Mouse (Mus musculus): ENCODE results near the gene Dbp. TPM values are rescaled to one million over a fixed set of nuclear protein-coding genes. Genes with fewer than 3 reads are reported as not detected.

Dbp gene
- total RNA-seq, 1 experiment = 10.0 TPM

GRCm38 (mm10) chr7:45746518-45746917 lies 41.6 kb downstream of the Dbp start:
- DNase-seq (ENCODE audit: low read depth, low spot score) = no peak
- TF ChIP-seq ZNF384 (IDR thresholded peaks at IDR 0.05; ENCODE audit: low read depth, low read length) (no peak), ZC3H11A (IDR thresholded peaks at IDR 0.05; ENCODE audit: borderline replicate concordance, low read depth, low read length) (no peak), HCFC1 (IDR thresholded peaks at IDR 0.05; ENCODE audit: borderline replicate concordance, insufficient read depth, low read length) (no peak), CHD2 (IDR thresholded peaks at IDR 0.05; ENCODE audit: low read depth, low read length) (no peak), MAFK (IDR thresholded peaks at IDR 0.05; ENCODE audit: insufficient read depth, low read depth, low read length) (no peak)
- in situ Hi-C loops (cut with MboI; ENCODE audit: low sequenced_read_pairs in 2 of 2, unreplicated experiment in 2 of 2) = loop anchor here (10.0 to 25.0 kb wide), 2 partner anchors 178 to 191 kb away; partner anchors contain the start of genes Ccdc114 (in 1 of the 2) and Emp3 (in 1 of the 2)

GRCm38 (mm10) chr7:45747450-45747849 lies 42.6 kb downstream of the Dbp start:
- TF ChIP-seq HCFC1 (IDR thresholded peaks at IDR 0.05; ENCODE audit: borderline replicate concordance, insufficient read depth, low read length) = no peak
- no peak for TF ChIP-seq ZNF384 (IDR thresholded peaks at IDR 0.05; ENCODE audit: low read depth, low read length)
- no peak for TF ChIP-seq ZC3H11A (IDR thresholded peaks at IDR 0.05; ENCODE audit: borderline replicate concordance, low read depth, low read length)
- TF ChIP-seq CHD2 (IDR thresholded peaks at IDR 0.05; ENCODE audit: low read depth, low read length) = no peak
- peaks cover 2 to 16% of the 10 kb centered on the region in 2 experiments; a peak in 2 of 4 replicates for H3K4me1 ChIP-seq (ENCODE audit: control insufficient read depth in 2 of 2, insufficient read depth in 2 of 2, low read length in 2 of 2, poor library complexity in 1 of 2)
- H3K4me3 ChIP-seq (ENCODE audit: insufficient read depth in 1 of 2, low read depth in 1 of 2, low read length in 2 of 2, poor library complexity in 1 of 2, severe bottlenecking in 1 of 2) = no peak overlapping the region
- H3K9ac ChIP-seq (ENCODE audit: insufficient read depth, low read depth, low read length, poor library complexity, severe bottlenecking) = no peak overlapping the region
- H3K36me3 ChIP-seq (ENCODE audit: control insufficient read depth, insufficient read depth, low read length, poor library complexity, severe bottlenecking) = no peaks in the 10 kb centered on the region
- no peak for DNase-seq (ENCODE audit: low read depth, low spot score)
- H3K9me3 ChIP-seq (ENCODE audit: control insufficient read depth, insufficient read depth, low read depth, low read length) = no peaks in the 10 kb centered on the region
- H3K27ac ChIP-seq (ENCODE audit: insufficient read depth, low read depth, low read length, poor library complexity, severe bottlenecking) = no peak overlapping the region
- in situ Hi-C loops (cut with MboI; ENCODE audit: low sequenced_read_pairs in 2 of 2, unreplicated experiment in 2 of 2) = loop anchor here (10.0 to 25.0 kb wide), 2 partner anchors 177 to 190 kb away; partner anchors contain the start of genes Ccdc114 (in 1 of the 2) and Emp3 (in 1 of the 2)

More at GRCm38 (mm10) chr7:45746518-45746917, 41.6 kb downstream of the Dbp start:
- Histone ChIP-seq H3K4me1 (ENCODE audit: control insufficient read depth in 2 of 2, insufficient read depth in 2 of 2, low read length in 2 of 2, poor library complexity in 1 of 2) (peaks cover 2 to 16% of the 10 kb centered on the region in 2 experiments; a peak in 2 of 4 replicates), H3K4me3 (ENCODE audit: insufficient read depth in 1 of 2, low read depth in 1 of 2, low read length in 2 of 2, poor library complexity in 1 of 2, severe bottlenecking in 1 of 2) (no peak overlapping the region), H3K9me3 (ENCODE audit: control insufficient read depth, insufficient read depth, low read depth, low read length) (no peaks in the 10 kb centered on the region), H3K27ac (ENCODE audit: insufficient read depth, low read depth, low read length, poor library complexity, severe bottlenecking) (no peak overlapping the region), H3K9ac (ENCODE audit: insufficient read depth, low read depth, low read length, poor library complexity, severe bottlenecking) (no peak overlapping the region), H3K36me3 (ENCODE audit: control insufficient read depth, insufficient read depth, low read length, poor library complexity, severe bottlenecking) (no peaks in the 10 kb centered on the region)

GRCm38 (mm10) chr7:45748110-45748509 lies 43.2 kb downstream of the Dbp start:
- Histone ChIP-seq H3K4me1 (ENCODE audit: control insufficient read depth in 2 of 2, insufficient read depth in 2 of 2, low read length in 2 of 2, poor library complexity in 1 of 2) (peaks cover 2 to 16% of the 10 kb centered on the region in 2 experiments; a peak in 2 of 4 replicates), H3K9me3 (ENCODE audit: control insufficient read depth, insufficient read depth, low read depth, low read length) (no peaks in the 10 kb centered on the region), H3K9ac (ENCODE audit: insufficient read depth, low read depth, low read length, poor library complexity, severe bottlenecking) (no peak overlapping the region), H3K27ac (ENCODE audit: insufficient read depth, low read depth, low read length, poor library complexity, severe bottlenecking) (no peak overlapping the region; the same call in 1 of the 2 replicates), H3K4me3 (ENCODE audit: insufficient read depth in 1 of 2, low read depth in 1 of 2, low read length in 2 of 2, poor library complexity in 1 of 2, severe bottlenecking in 1 of 2) (no peak overlapping the region), H3K36me3 (ENCODE audit: control insufficient read depth, insufficient read depth, low read length, poor library complexity, severe bottlenecking) (no peaks in the 10 kb centered on the region)
- no peak for DNase-seq (ENCODE audit: low read depth, low spot score)
- no peak for TF ChIP-seq ZC3H11A (IDR thresholded peaks at IDR 0.05; ENCODE audit: borderline replicate concordance, low read depth, low read length)
- no peak for TF ChIP-seq MAFK (IDR thresholded peaks at IDR 0.05; ENCODE audit: insufficient read depth, low read depth, low read length)
- TF ChIP-seq HCFC1 (IDR thresholded peaks at IDR 0.05; ENCODE audit: borderline replicate concordance, insufficient read depth, low read length) = no peak
- no peak for TF ChIP-seq CHD2 (IDR thresholded peaks at IDR 0.05; ENCODE audit: low read depth, low read length)
- in situ Hi-C loops (cut with MboI; ENCODE audit: low sequenced_read_pairs in 2 of 2, unreplicated experiment in 2 of 2) = loop anchor here (10.0 to 25.0 kb wide), 2 partner anchors 177 to 189 kb away; partner anchors contain the start of genes Ccdc114 (in 1 of the 2) and Emp3 (in 1 of the 2)

- H3K9me3 ChIP-seq (ENCODE audit: control insufficient read depth, insufficient read depth, low read depth, low read length) = no peaks in the 10 kb centered on the region
- in situ Hi-C loops (cut with MboI; ENCODE audit: low sequenced_read_pairs in 2 of 2, unreplicated experiment in 2 of 2) = loop anchor here (10.0 to 25.0 kb wide), 2 partner anchors 175 to 188 kb away; partner anchors contain the start of genes Ccdc114 (in 1 of the 2) and Emp3 (in 1 of the 2)
- peak overlapping the region in 1 of 2 experiments; percentile 53; a peak in 2 of 4 replicates for H3K4me3 ChIP-seq (ENCODE audit: insufficient read depth in 1 of 2, low read depth in 1 of 2, low read length in 2 of 2, poor library complexity in 1 of 2, severe bottlenecking in 1 of 2)
- TF ChIP-seq ZNF384 (IDR thresholded peaks at IDR 0.05; ENCODE audit: low read depth, low read length) = no peak
- TF ChIP-seq HCFC1 (IDR thresholded peaks at IDR 0.05; ENCODE audit: borderline replicate concordance, insufficient read depth, low read length) = no peak
- TF ChIP-seq CHD2 (IDR thresholded peaks at IDR 0.05; ENCODE audit: low read depth, low read length) = no peak
- no peak for TF ChIP-seq MAFK (IDR thresholded peaks at IDR 0.05; ENCODE audit: insufficient read depth, low read depth, low read length)
- no peak for TF ChIP-seq ZC3H11A (IDR thresholded peaks at IDR 0.05; ENCODE audit: borderline replicate concordance, low read depth, low read length)
- H3K27ac ChIP-seq (ENCODE audit: insufficient read depth, low read depth, low read length, poor library complexity, severe bottlenecking) = peak overlapping the region; percentile 4; the same call in 1 of the 2 replicates
- no peak for DNase-seq (ENCODE audit: low read depth, low spot score)
- H3K36me3 ChIP-seq (ENCODE audit: control insufficient read depth, insufficient read depth, low read length, poor library complexity, severe bottlenecking) = no peaks in the 10 kb centered on the region
- H3K4me1 ChIP-seq (ENCODE audit: control insufficient read depth in 2 of 2, insufficient read depth in 2 of 2, low read length in 2 of 2, poor library complexity in 1 of 2) = peaks cover 2 to 16% of the 10 kb centered on the region in 2 experiments; a peak in 2 of 4 replicates
- H3K9ac ChIP-seq (ENCODE audit: insufficient read depth, low read depth, low read length, poor library complexity, severe bottlenecking) = peak overlapping the region; percentile 17
Observed at GRCm38 (mm10) chr7:45749401-45749800, 44.5 kb downstream of the Dbp start.

Data from ES-E14 (cell line).